Mouse (Mus musculus) limb, embryonic 12.5 days (tissue): ENCODE measurements around the gene Pde3b. TPM values are rescaled to one million over a fixed set of nuclear protein-coding genes. Genes with fewer than 3 reads are reported as not detected.

ENCODE experiments used
- ATAC-seq: fragments of 200-750 bp; cut with Nextera tagmentation; 2 replicates; pipeline ENCODE4 v1.8.0; 2017; ENCODE audit warnings: low read depth, moderate TSS enrichment; ENCODE audit not compliant: insufficient number of reproducible peaks, insufficient read depth, low FRiP score, low TSS enrichment
- H3K27ac ChIP-seq: fragments of 300-500 bp; sonication (generic); 2 replicates; pipeline ENCODE4 v1.5.1; 2016; ENCODE audit warnings: mild to moderate bottlenecking, moderate library complexity
- H3K27me3 ChIP-seq: fragments of 300-500 bp; sonication (generic); 2 replicates; pipeline ENCODE4 v1.6.1; 2016; ENCODE audit warnings: mild to moderate bottlenecking, moderate library complexity
- H3K36me3 ChIP-seq: fragments of 300-500 bp; sonication (generic); 2 replicates; pipeline ENCODE4 v1.6.1; 2016; ENCODE audit warnings: mild to moderate bottlenecking, moderate library complexity
- H3K4me1 ChIP-seq: fragments of 300-500 bp; sonication (generic); replicated peaks from 2 replicates; pipeline ENCODE4 v1.6.1; 2016
- H3K4me2 ChIP-seq: fragments of 300-500 bp; sonication (generic); 2 replicates; pipeline ENCODE4 v1.6.1; 2016; ENCODE audit warnings: mild to moderate bottlenecking, moderate library complexity
- H3K4me3 ChIP-seq: fragments of 300-500 bp; sonication (generic); replicated peaks from 2 replicates; pipeline ENCODE4 v1.5.1; 2016; ENCODE audit warnings: mild to moderate bottlenecking
- H3K9ac ChIP-seq: fragments of 300-500 bp; sonication (generic); replicated peaks from 2 replicates; pipeline ENCODE4 v1.6.1; 2016; ENCODE audit warnings: mild to moderate bottlenecking, moderate library complexity
- H3K9me3 ChIP-seq: fragments of 300-500 bp; sonication (generic); 2 replicates; pipeline ENCODE4 v1.6.1; 2016; ENCODE audit warnings: mild to moderate bottlenecking, moderate library complexity
- WGBS: fragments of 180-500 bp; shearing (Covaris S2); methylation state at CpG from one replicate; pipeline ENCODE4 v1.1.7; 2016; 5-methylcytosine and 5-hydroxymethylcytosine counted together
- polyA plus RNA-seq: library from polyadenylated mRNA; unstranded; fragments of >200 nt; fragmentation: Nextera tagmentation; extraction: Ambion mirVana; gene quantifications from 2 replicates; pipeline ENCODE4 v1.2.1, GENCODE M21; 2016

The Pde3b gene
- polyA plus RNA-seq, 1 experiment from 2014 or later = 8.9 TPM

DNA sequence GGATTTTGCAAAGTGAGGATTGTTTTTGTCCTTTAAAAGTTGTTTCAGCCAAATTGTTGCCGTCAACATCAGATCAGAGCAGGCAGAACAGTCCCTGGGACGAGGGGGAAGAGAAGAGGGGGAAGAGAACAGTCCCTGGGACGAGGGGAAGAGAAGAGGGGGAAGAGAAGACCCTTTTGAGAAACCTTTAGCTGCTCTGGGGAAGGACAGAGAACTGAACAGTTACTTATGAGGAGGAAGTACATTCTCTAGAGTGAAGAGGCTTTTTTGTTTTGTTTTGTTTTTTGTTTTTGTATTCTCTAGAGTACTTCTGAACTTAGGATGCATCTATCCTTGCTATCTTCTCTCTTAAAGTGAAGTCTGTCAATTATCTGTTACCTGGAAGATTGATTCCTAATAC, 37.8 kb downstream of the Pde3b start:
- H3K27me3 ChIP-seq = no peaks in the 10 kb centered on the region
- WGBS = 74% methylated on average over 3 of the region's 3 CpGs
- no peaks in the 10 kb centered on the region for H3K9me3 ChIP-seq
- no peak overlapping the region for H3K27ac ChIP-seq
- no peak overlapping the region for H3K9ac ChIP-seq
- no peak for ATAC-seq
- no peaks in the 10 kb centered on the region for H3K36me3 ChIP-seq
- no peak overlapping the region for H3K4me2 ChIP-seq
- no peak overlapping the region for H3K4me3 ChIP-seq
- H3K4me1 ChIP-seq = no peaks in the 10 kb centered on the region

DNA sequence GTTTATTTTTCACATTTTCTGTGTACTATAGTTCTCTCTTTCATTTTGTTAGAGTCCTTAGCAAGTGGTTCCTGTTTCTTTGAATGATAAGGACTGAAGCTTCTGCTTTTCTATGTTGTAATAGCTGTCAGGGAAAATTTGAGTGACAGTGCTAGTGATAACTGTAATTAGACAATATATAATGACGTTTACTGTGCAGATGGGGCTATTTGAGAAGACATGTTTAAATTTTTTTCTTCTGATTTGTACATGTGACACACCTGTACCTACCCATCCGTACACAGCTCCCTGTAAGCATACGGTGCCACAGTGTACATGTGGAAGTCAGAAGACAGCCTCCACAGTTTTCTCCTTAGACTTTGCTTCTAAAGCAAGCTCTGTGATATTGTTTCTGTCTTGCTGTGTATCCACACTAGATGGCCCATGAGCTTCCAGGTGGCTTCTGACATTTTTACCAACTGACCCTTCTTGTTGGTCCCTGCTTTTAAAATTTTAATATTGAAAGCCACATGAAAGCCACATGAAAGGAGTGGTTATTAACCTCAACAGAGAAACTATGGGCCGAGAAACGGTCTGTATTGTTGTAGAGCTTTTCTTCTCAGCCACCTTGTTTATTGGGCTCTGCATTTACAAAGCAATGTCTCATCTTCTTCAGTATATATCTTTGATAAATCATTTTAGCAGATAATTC, 38.4 kb downstream of the Pde3b start:
- no peak overlapping the region for H3K4me2 ChIP-seq
- no peaks in the 10 kb centered on the region for H3K4me1 ChIP-seq
- no peak overlapping the region for H3K4me3 ChIP-seq
- H3K27me3 ChIP-seq = no peaks in the 10 kb centered on the region
- H3K27ac ChIP-seq = no peak overlapping the region
- H3K9ac ChIP-seq = no peak overlapping the region
- no peaks in the 10 kb centered on the region for H3K9me3 ChIP-seq
- 84% methylated on average over 5 of the region's 5 CpGs for WGBS
- no peaks in the 10 kb centered on the region for H3K36me3 ChIP-seq
- no peak for ATAC-seq

DNA sequence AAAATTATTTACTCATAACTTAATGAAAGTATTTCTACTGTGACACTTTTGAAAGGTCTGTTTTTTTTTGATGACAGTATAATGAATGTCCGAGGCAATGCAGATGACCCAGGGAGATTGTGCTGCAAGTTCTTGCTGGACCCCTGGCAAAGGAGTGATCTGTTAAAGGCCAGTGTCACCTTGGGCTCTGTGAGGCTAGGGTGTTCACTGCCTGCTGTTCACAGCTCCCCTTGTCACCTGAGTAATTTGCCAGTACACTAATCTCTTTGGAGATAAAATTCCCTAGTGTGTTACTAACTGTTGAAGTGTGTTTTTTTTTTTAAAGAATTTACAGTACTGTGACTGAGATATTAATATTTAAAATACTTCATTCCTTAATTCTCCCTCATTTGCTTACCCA, 39.8 kb downstream of the Pde3b start:
- Histone ChIP-seq H3K27me3 (no peaks in the 10 kb centered on the region), H3K27ac (no peak overlapping the region), H3K9ac (no peak overlapping the region), H3K4me2 (no peak overlapping the region), H3K9me3 (no peaks in the 10 kb centered on the region), H3K4me3 (no peak overlapping the region), H3K4me1 (no peaks in the 10 kb centered on the region), H3K36me3 (no peaks in the 10 kb centered on the region)
- no peak for ATAC-seq
- WGBS = 90% methylated on average over 1 of the region's 1 CpGs

DNA sequence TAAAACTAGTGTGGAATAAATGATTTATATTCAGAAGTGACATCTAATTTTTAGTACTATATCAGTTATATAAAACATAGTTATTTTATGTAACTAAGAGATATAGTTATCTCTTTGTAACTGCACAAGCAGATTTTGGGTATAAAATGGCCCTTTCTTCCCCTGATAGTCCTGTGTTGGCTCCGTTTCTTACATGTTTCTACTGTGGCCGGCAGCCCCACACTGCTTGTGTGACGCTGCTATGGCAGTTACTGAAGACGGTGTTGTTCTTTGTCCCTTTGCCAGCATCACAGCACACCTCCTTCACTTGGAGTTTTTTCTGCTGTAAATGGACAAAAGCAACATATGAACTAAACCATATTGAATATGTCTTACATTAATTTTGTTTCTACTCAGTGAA, 41.8 kb downstream of the Pde3b start:
- WGBS = 83% methylated on average over 4 of the region's 4 CpGs

DNA sequence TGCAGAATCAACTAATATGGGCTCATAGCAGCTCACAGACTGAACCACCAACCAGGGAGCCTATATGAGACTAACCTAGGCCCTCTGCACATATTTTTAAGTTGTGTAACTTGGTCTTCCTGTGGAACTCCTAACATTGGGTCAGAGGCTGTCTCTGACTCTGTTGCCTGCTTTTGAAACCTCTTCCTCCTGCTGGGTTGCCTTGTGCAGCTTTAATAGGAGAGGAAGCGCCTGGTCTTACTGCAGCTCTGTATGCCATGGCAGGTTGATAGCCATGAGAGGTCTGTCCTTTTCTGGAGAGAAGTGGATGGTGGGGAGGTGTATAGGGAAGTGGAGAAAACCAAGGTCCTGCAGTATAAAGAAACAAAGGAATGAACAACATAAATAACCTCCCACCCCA, 44.8 kb downstream of the Pde3b start:
- H3K36me3 ChIP-seq = no peaks in the 10 kb centered on the region
- no peak overlapping the region for H3K27ac ChIP-seq
- no peaks in the 10 kb centered on the region for H3K9me3 ChIP-seq
- H3K4me3 ChIP-seq = no peak overlapping the region
- H3K4me1 ChIP-seq = no peaks in the 10 kb centered on the region
- WGBS = 48% methylated on average over 1 of the region's 1 CpGs
- H3K4me2 ChIP-seq = no peak overlapping the region
- no peaks in the 10 kb centered on the region for H3K27me3 ChIP-seq
- no peak overlapping the region for H3K9ac ChIP-seq
- ATAC-seq = no peak

More for the DNA sequence above, 41.8 kb downstream of the Pde3b start:
- Histone ChIP-seq H3K27ac (no peak overlapping the region), H3K4me1 (no peaks in the 10 kb centered on the region), H3K4me3 (no peak overlapping the region), H3K9me3 (no peaks in the 10 kb centered on the region), H3K4me2 (no peak overlapping the region), H3K9ac (no peak overlapping the region), H3K36me3 (no peaks in the 10 kb centered on the region), H3K27me3 (no peaks in the 10 kb centered on the region)
- no peak for ATAC-seq

DNA sequence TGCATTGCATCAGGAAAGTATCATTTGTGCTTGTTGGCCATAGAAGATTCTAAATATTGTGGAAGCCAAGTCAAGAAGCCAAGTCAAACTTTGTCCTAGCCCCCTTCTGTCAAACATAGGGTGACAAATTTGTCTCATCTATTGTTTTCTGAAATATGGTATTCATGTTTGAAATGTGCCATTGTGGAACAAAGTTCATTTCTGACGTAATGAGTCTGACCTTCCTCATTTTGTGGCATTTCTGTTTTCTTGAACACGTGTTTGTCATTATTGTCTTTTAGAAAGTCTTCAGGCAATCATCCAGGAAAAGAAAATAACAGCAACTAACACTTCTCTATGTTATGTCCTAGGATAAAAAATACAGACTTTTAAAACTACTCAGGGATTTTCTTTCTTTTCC, 46.6 kb downstream of the Pde3b start:
- H3K4me3 ChIP-seq = no peak overlapping the region
- H3K4me1 ChIP-seq = no peaks in the 10 kb centered on the region
- H3K9me3 ChIP-seq = no peaks in the 10 kb centered on the region
- H3K4me2 ChIP-seq = no peak overlapping the region
- no peak overlapping the region for H3K27ac ChIP-seq
- 76% methylated on average over 2 of the region's 2 CpGs for WGBS
- H3K36me3 ChIP-seq = no peaks in the 10 kb centered on the region
- no peaks in the 10 kb centered on the region for H3K27me3 ChIP-seq
- no peak overlapping the region for H3K9ac ChIP-seq
- no peak for ATAC-seq

DNA sequence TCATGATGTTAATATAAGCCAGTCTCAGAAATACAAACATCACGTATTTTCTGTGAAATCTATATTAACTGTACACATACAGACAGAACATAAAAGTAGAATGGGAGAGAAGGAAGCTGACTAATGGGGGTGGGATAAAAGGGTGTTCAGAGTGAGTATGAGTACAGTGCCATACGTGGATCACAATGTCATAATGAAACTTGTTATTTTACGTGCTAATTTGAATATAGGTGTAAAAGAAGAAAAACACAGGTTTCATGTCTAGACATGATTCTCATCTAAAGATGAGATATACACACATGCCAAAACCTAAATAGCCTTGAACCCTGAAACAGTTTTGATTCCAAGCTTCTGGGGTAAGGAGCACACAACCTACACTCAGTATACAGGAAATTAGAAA, 51.3 kb downstream of the Pde3b start:
- Histone ChIP-seq H3K4me1 (no peaks in the 10 kb centered on the region), H3K27me3 (no peaks in the 10 kb centered on the region), H3K4me2 (no peak overlapping the region), H3K36me3 (no peaks in the 10 kb centered on the region), H3K9me3 (no peaks in the 10 kb centered on the region), H3K27ac (no peak overlapping the region), H3K9ac (no peak overlapping the region), H3K4me3 (no peak overlapping the region)
- ATAC-seq = no peak
- 89% methylated on average over 3 of the region's 3 CpGs for WGBS

DNA sequence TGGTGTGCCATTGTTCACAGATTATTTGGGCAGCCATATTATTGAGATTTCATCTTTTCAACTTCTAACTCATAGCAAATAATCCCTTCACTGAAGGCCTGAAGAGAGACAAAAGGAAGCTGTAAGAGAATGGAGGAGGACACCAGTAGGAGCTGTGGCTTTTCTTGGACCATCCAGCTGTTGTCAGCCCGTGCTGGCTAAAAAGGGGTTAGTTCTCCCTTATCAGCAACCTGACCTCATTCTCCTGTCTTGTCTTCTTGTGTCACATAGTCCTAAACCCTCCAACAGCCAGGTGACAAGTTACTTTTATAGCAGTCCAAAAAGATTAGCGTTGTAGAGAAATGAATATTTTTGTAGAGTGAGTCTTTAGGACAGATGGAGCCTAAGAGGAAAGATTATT, 57.4 kb downstream of the Pde3b start:
- no peaks in the 10 kb centered on the region for H3K27me3 ChIP-seq
- no peak for ATAC-seq
- H3K36me3 ChIP-seq = no peaks in the 10 kb centered on the region
- H3K9ac ChIP-seq = no peak overlapping the region
- no peaks in the 10 kb centered on the region for H3K4me1 ChIP-seq
- WGBS = 74% methylated on average over 2 of the region's 2 CpGs
- H3K9me3 ChIP-seq = no peaks in the 10 kb centered on the region
- H3K27ac ChIP-seq = no peak overlapping the region
- H3K4me3 ChIP-seq = no peak overlapping the region
- H3K4me2 ChIP-seq = no peak overlapping the region

DNA sequence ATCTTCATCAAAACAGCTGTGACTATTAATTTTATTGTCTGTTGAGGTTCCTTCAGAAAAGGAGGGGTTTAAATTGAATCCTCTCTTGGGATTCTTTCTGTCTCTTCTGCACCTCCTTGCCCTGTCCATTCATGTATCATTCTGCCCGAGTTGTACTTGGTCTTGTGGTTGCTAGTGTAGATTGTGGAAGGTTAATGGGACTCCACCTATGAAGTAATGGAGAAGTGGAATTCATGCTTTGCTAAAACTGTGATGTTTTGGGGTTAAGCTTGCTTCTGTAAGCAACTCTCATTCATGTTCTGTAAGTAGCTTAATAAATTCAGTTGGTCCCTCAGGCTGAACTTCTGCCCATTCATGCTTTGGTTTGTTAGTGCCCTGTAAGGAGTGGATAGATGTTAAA, 59.8 kb downstream of the Pde3b start:
- Histone ChIP-seq H3K4me2 (no peak overlapping the region), H3K36me3 (no peaks in the 10 kb centered on the region), H3K4me3 (no peak overlapping the region), H3K9me3 (no peaks in the 10 kb centered on the region), H3K9ac (no peak overlapping the region), H3K27me3 (no peaks in the 10 kb centered on the region), H3K4me1 (no peaks in the 10 kb centered on the region; the same call in 1 of the 2 replicates), H3K27ac (no peak overlapping the region)
- ATAC-seq = no peak
- WGBS = 88% methylated on average over 1 of the region's 1 CpGs

DNA sequence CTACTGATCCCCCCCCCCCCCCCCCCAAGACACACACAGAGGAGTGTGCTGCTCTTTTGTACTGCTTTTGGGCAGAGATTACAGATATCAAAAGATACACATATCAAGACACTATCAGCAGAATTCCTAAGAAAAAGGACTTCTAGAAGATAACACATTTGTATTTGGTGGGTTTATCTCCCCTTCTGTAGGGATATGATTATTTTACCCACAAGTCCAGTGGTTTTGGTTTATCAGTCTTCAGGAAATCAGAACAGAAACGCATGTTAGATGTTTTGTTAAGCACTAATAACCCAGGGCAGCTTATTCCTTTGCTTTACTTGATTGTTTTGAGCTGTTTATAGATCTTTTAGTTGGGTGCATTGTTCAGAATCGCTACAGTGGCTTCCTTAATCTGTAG, 62.8 kb downstream of the Pde3b start:
- H3K9ac ChIP-seq = no peak overlapping the region
- no peak overlapping the region for H3K27ac ChIP-seq
- 83% methylated on average over 2 of the region's 2 CpGs for WGBS
- no peak overlapping the region for H3K4me2 ChIP-seq
- H3K9me3 ChIP-seq = no peaks in the 10 kb centered on the region
- H3K4me1 ChIP-seq = no peaks in the 10 kb centered on the region; the same call in 1 of the 2 replicates
- H3K36me3 ChIP-seq = no peaks in the 10 kb centered on the region
- no peaks in the 10 kb centered on the region for H3K27me3 ChIP-seq
- no peak overlapping the region for H3K4me3 ChIP-seq
- no peak for ATAC-seq

DNA sequence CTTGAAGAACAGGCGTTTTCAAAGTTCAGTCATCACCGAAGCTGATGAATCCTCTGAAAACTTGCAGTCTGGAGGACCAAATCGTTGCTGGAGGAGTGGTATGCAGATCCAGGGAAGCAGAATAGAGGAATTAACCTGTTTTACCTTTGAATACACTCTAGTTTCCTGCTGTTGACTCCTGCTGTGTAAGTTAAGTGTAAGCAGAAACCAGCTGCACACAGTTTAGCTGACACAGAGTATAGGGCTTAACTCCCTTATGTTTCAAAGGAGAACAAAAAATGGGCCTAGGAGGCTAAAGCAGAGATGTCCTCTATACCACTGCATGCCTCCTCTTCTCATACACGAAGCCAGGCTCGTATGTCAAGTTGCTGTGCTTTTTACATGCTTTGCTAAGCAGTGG, 63.8 kb downstream of the Pde3b start:
- Histone ChIP-seq H3K36me3 (no peaks in the 10 kb centered on the region), H3K4me1 (no peaks in the 10 kb centered on the region; the same call in 1 of the 2 replicates), H3K9ac (no peak overlapping the region), H3K27me3 (no peaks in the 10 kb centered on the region), H3K9me3 (no peaks in the 10 kb centered on the region), H3K27ac (no peak overlapping the region), H3K4me3 (no peak overlapping the region), H3K4me2 (no peak overlapping the region)
- WGBS = 43% methylated on average over 5 of the region's 5 CpGs
- ATAC-seq = no peak

DNA sequence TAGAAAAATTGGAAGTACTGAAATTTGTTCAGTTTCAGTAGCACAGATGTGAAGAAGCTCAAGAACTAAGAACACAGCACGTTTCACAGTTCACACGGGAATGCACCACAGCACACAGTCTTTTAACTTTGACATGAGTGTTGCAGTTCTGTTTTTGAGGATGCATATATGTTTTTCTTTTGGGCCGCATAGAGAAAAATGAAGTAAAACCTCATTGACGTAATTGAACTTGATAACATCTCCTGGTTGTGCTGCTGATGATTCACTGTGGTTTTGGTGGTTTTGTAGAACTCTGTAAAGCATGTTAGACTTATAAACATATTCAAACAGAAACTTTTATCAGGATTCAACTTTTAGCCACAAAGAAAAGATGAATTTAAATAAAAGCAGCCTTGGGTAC, 64.7 kb downstream of the Pde3b start:
- Histone ChIP-seq H3K36me3 (no peaks in the 10 kb centered on the region), H3K27ac (no peak overlapping the region), H3K9me3 (no peaks in the 10 kb centered on the region), H3K9ac (no peak overlapping the region), H3K27me3 (no peaks in the 10 kb centered on the region), H3K4me1 (no peaks in the 10 kb centered on the region; the same call in 1 of the 2 replicates), H3K4me2 (no peak overlapping the region), H3K4me3 (no peak overlapping the region)
- ATAC-seq = no peak
- WGBS = 80% methylated on average over 4 of the region's 4 CpGs
